9 mouse cellular contexts compared by ENCODE assay signal in the genomic region with DNA sequence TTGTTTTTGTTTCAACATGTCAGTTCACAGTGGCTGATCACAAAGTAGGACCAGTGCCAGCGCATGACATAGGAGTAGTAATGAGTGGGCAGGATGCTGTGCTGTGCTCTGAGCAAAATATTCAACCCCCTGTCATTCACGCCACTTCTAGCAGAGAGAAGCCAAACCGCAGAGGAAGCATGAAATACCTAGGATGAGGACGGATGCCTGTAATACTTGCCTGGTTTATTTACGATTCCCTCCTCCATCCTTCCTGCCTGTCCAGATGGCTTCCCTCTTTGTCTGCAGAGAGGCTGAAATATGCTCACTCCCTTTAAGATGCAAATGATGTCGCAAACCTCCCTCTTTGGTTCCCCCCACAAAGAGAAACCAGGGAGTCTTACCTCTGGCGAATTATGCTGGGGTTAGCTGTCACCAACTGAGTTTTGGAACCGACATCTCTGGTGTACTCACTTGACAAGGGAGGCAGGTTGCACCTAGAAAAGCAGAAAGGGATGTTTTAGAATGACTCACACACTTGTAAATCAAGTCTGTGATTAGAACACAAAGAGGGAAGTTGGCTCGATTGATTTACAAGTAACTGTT.
A peak's percentile ranks its signal among the peaks of the same experiment; 100 is the strongest.
DNase-seq lines count a peak whose midpoint lies in the region; ATAC-seq and TF ChIP-seq lines count a peak whose summit lies in the region.
"Had no signal": no experiment of that assay in that cellular context is flagged by ENCODE, and none has a peak within 500 bp of the region (broad histone marks: within the 10 kb centered on the region; RNA-seq: fewer than 3 reads in every experiment).

No protein-coding gene starts in this region.

- no peak overlapping the region for H3K9ac ChIP-seq in kidney, embryonic 16.5 days (replicated peaks; ENCODE audit: low read length)
- H3K9ac ChIP-seq: liver, embryonic 15.5 days had no signal

- TF ChIP-seq POLR2A in kidney, adult 2 months (IDR thresholded peaks at IDR 0.05; ENCODE audit: low read depth, low read length), result no peak
- no peak for TF ChIP-seq POLR2A in bone marrow, adult 2 months (IDR thresholded peaks at IDR 0.05; ENCODE audit: borderline replicate concordance, control insufficient read depth, low read depth, low read length)
- no peak for TF ChIP-seq POLR2A in embryonic fibroblast, embryonic 13.5 days (IDR thresholded peaks at IDR 0.05; ENCODE audit: low read depth, low read length)

- ATAC-seq in kidney, embryonic 16.5 days (ENCODE audit: low FRiP score, low TSS enrichment), result peak; percentile 93
- peak; percentile 70 for ATAC-seq in monocyte, adult 5-6 weeks (replicated peaks; ENCODE audit: insufficient number of reproducible peaks, low FRiP score, low TSS enrichment, poor library complexity, severe bottlenecking)
- no peak for ATAC-seq in erythroid progenitor cell, adult 5-6 weeks (replicated peaks; ENCODE audit: low FRiP score, poor library complexity, severe bottlenecking)

- peak overlapping the region; percentile 39 for H3K4me2 ChIP-seq in kidney, embryonic 16.5 days (replicated peaks; ENCODE audit: low read depth, low read length)
- H3K4me2 ChIP-seq: liver, embryonic 15.5 days had no signal

- DNase-seq in kidney, adult 2 months, result no peak
- DNase-seq in layer of hippocampus, adult 2 months (ENCODE audit: low spot score in 2 of 2), result peak in 1 of 2 experiments; percentile 68
- DNase-seq in adrenal gland, adult 18-20 months (ENCODE audit: low spot score in 2 of 2), result no peak

- no peaks in the 10 kb centered on the region for H3K27me3 ChIP-seq in kidney, embryonic 16.5 days (ENCODE audit: insufficient read depth, low read length)
- no peaks in the 10 kb centered on the region for H3K27me3 ChIP-seq in kidney, adult 2 months (replicated peaks; ENCODE audit: control insufficient read depth, insufficient read depth, low read length)
- H3K27me3 ChIP-seq: liver, embryonic 15.5 days had no signal

- H3K4me3 ChIP-seq in kidney, embryonic 16.5 days (ENCODE audit: low read length), result peak overlapping the region; percentile 13; the same call in 1 of the 2 replicates
- H3K4me3 ChIP-seq in kidney, adult 2 months (ENCODE audit: insufficient read depth, low read depth, low read length), result no peak overlapping the region
- H3K4me3 ChIP-seq in bone marrow, adult 2 months (replicated peaks; ENCODE audit: control insufficient read depth, low read depth, low read length), result peak overlapping the region; percentile 32
- no peak overlapping the region for H3K4me3 ChIP-seq in embryonic fibroblast, embryonic 13.5 days (ENCODE audit: insufficient read depth, low read length)
- no peak overlapping the region; the same call in 1 of the 2 replicates for H3K4me3 ChIP-seq in layer of hippocampus, adult 2 months
- H3K4me3 ChIP-seq: liver, embryonic 15.5 days had no signal

- no peaks in the 10 kb centered on the region for H3K9me3 ChIP-seq in kidney, embryonic 16.5 days (ENCODE audit: low read length)
- H3K9me3 ChIP-seq: liver, embryonic 15.5 days had no signal

- peaks cover 28% of the 10 kb centered on the region for H3K4me1 ChIP-seq in kidney, embryonic 16.5 days (ENCODE audit: insufficient read depth, low read length)
- no peaks in the 10 kb centered on the region for H3K4me1 ChIP-seq in kidney, adult 2 months (ENCODE audit: control insufficient read depth, insufficient read depth, low read length)
- H3K4me1 ChIP-seq in bone marrow, adult 2 months (ENCODE audit: control insufficient read depth, insufficient read depth, low read length), result peaks cover 4% of the 10 kb centered on the region
- H3K4me1 ChIP-seq in embryonic fibroblast, embryonic 13.5 days (ENCODE audit: control insufficient read depth, insufficient read depth, low read length), result no peaks in the 10 kb centered on the region; the same call in 1 of the 2 replicates

- TF ChIP-seq CTCF in kidney, adult 2 months (conservative IDR thresholded peaks at IDR 0.05; ENCODE audit: insufficient read depth, insufficient read length, low read depth, low read length), result no peak
- no peak for TF ChIP-seq CTCF in bone marrow, adult 2 months (IDR thresholded peaks at IDR 0.05; ENCODE audit: control insufficient read depth, insufficient read depth, low read length)
- no peak for TF ChIP-seq CTCF in embryonic fibroblast, embryonic 13.5 days (IDR thresholded peaks at IDR 0.05; ENCODE audit: borderline replicate concordance, insufficient read depth, low read length)
- no peak for TF ChIP-seq CTCF in layer of hippocampus, adult 2 months (conservative IDR thresholded peaks at IDR 0.05)

- H3K27ac ChIP-seq in kidney, embryonic 16.5 days (ENCODE audit: low read length), result peak overlapping the region; percentile 91
- H3K27ac ChIP-seq in kidney, adult 2 months (ENCODE audit: insufficient read depth, low read depth, low read length), result no peak overlapping the region; the same call in 1 of the 2 replicates
- H3K27ac ChIP-seq in bone marrow, adult 2 months (ENCODE audit: control insufficient read depth, insufficient read depth, low read depth, low read length, poor library complexity), result no peak overlapping the region; the same call in 1 of the 2 replicates
- H3K27ac ChIP-seq in embryonic fibroblast, embryonic 13.5 days (ENCODE audit: insufficient read depth, low read length), result 0 out of 2 replicates have a peak overlapping the region, but pooled peaks have one; percentile 47
- peak overlapping the region; percentile 65 for H3K27ac ChIP-seq in layer of hippocampus, adult 2 months
- H3K27ac ChIP-seq: liver, embryonic 15.5 days had no signal

- 6% methylated on average over 9 of the region's 9 CpGs for WGBS in kidney, embryonic 16.5 days
- WGBS in kidney, adult 2 months, result 27% methylated on average over 9 of the region's 9 CpGs
- 1% methylated on average over 9 of the region's 9 CpGs for WGBS in bone marrow, adult 2 months

- no peaks in the 10 kb centered on the region for H3K36me3 ChIP-seq in kidney, embryonic 16.5 days (ENCODE audit: insufficient read depth, low read length)
- H3K36me3 ChIP-seq in kidney, adult 2 months (ENCODE audit: control insufficient read depth, insufficient read depth, low read length), result no peaks in the 10 kb centered on the region; the same call in 1 of the 2 replicates
- H3K36me3 ChIP-seq: liver, embryonic 15.5 days had no signal

Comparison
In these comparisons a context has a peak if more than half of its experiments do, and no peak if none do; other contexts are left out.
1. H3K27ac ChIP-seq: peak in kidney, embryonic 16.5 days (single experiment), embryonic fibroblast, embryonic 13.5 days (single experiment) and layer of hippocampus, adult 2 months (single experiment); none in kidney, adult 2 months (single experiment) and bone marrow, adult 2 months (single experiment).
2. H3K4me3 ChIP-seq: peak in kidney, embryonic 16.5 days (single experiment) and bone marrow, adult 2 months (single experiment); none in kidney, adult 2 months (single experiment), embryonic fibroblast, embryonic 13.5 days (single experiment) and layer of hippocampus, adult 2 months (single experiment).